10 mouse cellular contexts compared by ENCODE assay signal in genomic region chr16:11343292-11343815, GRCm38 (mm10). TPM values are rescaled to one million over a fixed set of nuclear protein-coding genes. Genes with fewer than 3 reads are reported as not detected.
A peak's percentile ranks its signal among the peaks of the same experiment; 100 is the strongest.
DNase-seq lines count a peak whose midpoint lies in the region; ATAC-seq and TF ChIP-seq lines count a peak whose summit lies in the region.
"Had no signal": no experiment of that assay in that cellular context is flagged by ENCODE, and none has a peak within 500 bp of the region (broad histone marks: within the 10 kb centered on the region; RNA-seq: fewer than 3 reads in every experiment).

No protein-coding gene starts in this region.

- H3K9ac ChIP-seq in midbrain, embryonic 16.5 days (ENCODE audit: low read depth, low read length), result no peak overlapping the region

- no peaks in the 10 kb centered on the region for H3K4me1 ChIP-seq in embryonic facial prominence, embryonic 10.5 days
- no peaks in the 10 kb centered on the region for H3K4me1 ChIP-seq in midbrain, embryonic 16.5 days (ENCODE audit: control insufficient read depth, insufficient read depth, low read length)

- H3K4me3 ChIP-seq in gastrocnemius, adult 2 months, result no peak overlapping the region
- no peak overlapping the region for H3K4me3 ChIP-seq in embryonic facial prominence, embryonic 10.5 days
- no peak overlapping the region for H3K4me3 ChIP-seq in midbrain, embryonic 16.5 days (ENCODE audit: low read depth, low read length)
- H3K4me3 ChIP-seq: erythroblast, embryonic 14.5 days had no signal

- DNase-seq in gastrocnemius, adult 2 months, result peak; percentile 38
- no peak for DNase-seq in gastrocnemius, adult 8-10 months (ENCODE audit: low spot score in 2 of 2)
- peak; percentile 12 to 26 for DNase-seq in adrenal gland, postnatal 36 days
- DNase-seq in heart, postnatal 4 days, result peak; percentile 19
- DNase-seq in lung, postnatal 25 days (ENCODE audit: low spot score), result peak; percentile 55
- no peak for DNase-seq in embryonic facial prominence, embryonic 10.5 days (ENCODE audit: low spot score)
- DNase-seq in left cerebral cortex, adult 18-20 months (ENCODE audit: low spot score in 2 of 2), result no peak

- intact Hi-C loops in gastrocnemius, adult 2 months (cut with DNase I), result no loop called here

- 0 out of 2 replicates have a peak, but pooled peaks cover 2% of the 10 kb centered on the region for H3K36me3 ChIP-seq in embryonic facial prominence, embryonic 10.5 days (replicated peaks)
- H3K36me3 ChIP-seq in midbrain, embryonic 16.5 days (ENCODE audit: control insufficient read depth, insufficient read depth, low read length), result no peaks in the 10 kb centered on the region

- no peak for TF ChIP-seq CTCF in gastrocnemius, adult 2 months (IDR thresholded peaks at IDR 0.05)

- ATAC-seq in midbrain, embryonic 16.5 days, result no peak

- H3K4me2 ChIP-seq in midbrain, embryonic 16.5 days (ENCODE audit: low read length), result no peak overlapping the region

- no peaks in the 10 kb centered on the region for H3K9me3 ChIP-seq in embryonic facial prominence, embryonic 10.5 days
- no peaks in the 10 kb centered on the region for H3K9me3 ChIP-seq in midbrain, embryonic 16.5 days (replicated peaks; ENCODE audit: control insufficient read depth, low read length, poor library complexity, severe bottlenecking)

- H3K27ac ChIP-seq in gastrocnemius, adult 2 months, result peak overlapping the region; percentile 68
- H3K27ac ChIP-seq in embryonic facial prominence, embryonic 10.5 days (replicated peaks), result no peak overlapping the region
- no peak overlapping the region for H3K27ac ChIP-seq in midbrain, embryonic 16.5 days (ENCODE audit: low read length)

- no peaks in the 10 kb centered on the region for H3K27me3 ChIP-seq in embryonic facial prominence, embryonic 10.5 days (replicated peaks; ENCODE audit: low read depth, poor library complexity, severe bottlenecking)
- no peaks in the 10 kb centered on the region for H3K27me3 ChIP-seq in midbrain, embryonic 16.5 days (ENCODE audit: control insufficient read depth, insufficient read depth, low read depth, low read length)

- WGBS in embryonic facial prominence, embryonic 10.5 days, result 85% methylated on average over 4 of the region's 4 CpGs
- WGBS in midbrain, embryonic 16.5 days, result 93% methylated on average over 4 of the region's 4 CpGs

RNA-seq across cellular contexts. Expression of gene Snx29, which starts 20.6 kb away (rescaled TPM):
- total RNA-seq in gastrocnemius, adult 2 months (2021), result 10 to 100 TPM in 1 of 2 experiments, 1 to 10 TPM in 1; 9.6 to 11.6 TPM
- 10 to 100 TPM in 2 of 4 experiments, 1 to 10 TPM in 2; 7.4 to 11.8 (median 10.2) TPM for total RNA-seq in gastrocnemius, adult 8-10 months (2022)
- total RNA-seq in adrenal gland, postnatal 36 days (2021), result 10 to 100 TPM; 16.7 to 20.1 TPM
- total RNA-seq in heart, postnatal 4 days (2021), result 10 to 100 TPM; 15.0 to 16.1 TPM
- 10.7 and 12.1 TPM in 2 replicates for polyA plus RNA-seq in embryonic facial prominence, embryonic 10.5 days (2016; fragmentation: Nextera tagmentation; extraction: Ambion mirVana)
- polyA plus RNA-seq in midbrain, embryonic 16.5 days (2015; fragmentation: Nextera tagmentation; extraction: Ambion mirVana), result 16.8 and 19.3 TPM in 2 replicates
- total RNA-seq in left cerebral cortex, adult 18-20 months (2021), result 10 to 100 TPM; 17.8 to 20.6 TPM

RNA-seq across cellular contexts. Expression of gene Tnfrsf17, which starts 29.7 kb away (rescaled TPM):
- not detected for total RNA-seq in gastrocnemius, adult 2 months (2021)
- not detected for total RNA-seq in gastrocnemius, adult 8-10 months (2022)
- total RNA-seq in adrenal gland, postnatal 36 days (2021), result not detected
- total RNA-seq in heart, postnatal 4 days (2021), result not detected
- polyA plus RNA-seq in embryonic facial prominence, embryonic 10.5 days (2016; fragmentation: Nextera tagmentation; extraction: Ambion mirVana), result not detected in 2 replicates
- polyA plus RNA-seq in midbrain, embryonic 16.5 days (2015; fragmentation: Nextera tagmentation; extraction: Ambion mirVana), result not detected in 2 replicates
- total RNA-seq in left cerebral cortex, adult 18-20 months (2021), result under 1 TPM; 0.46 to 0.73 TPM
- total RNA-seq: layer of hippocampus, postnatal 10 days had no signal
- polyA plus RNA-seq: erythroblast, embryonic 14.5 days had no signal

Comparison
In these comparisons a context has a peak if more than half of its experiments do, and no peak if none do; other contexts are left out.
1. DNase-seq: peak in gastrocnemius, adult 2 months (single experiment), adrenal gland, postnatal 36 days (2 of 2), heart, postnatal 4 days (single experiment) and lung, postnatal 25 days (single experiment); none in gastrocnemius, adult 8-10 months (0 of 2), embryonic facial prominence, embryonic 10.5 days (single experiment) and left cerebral cortex, adult 18-20 months (0 of 2).